Mouse (Mus musculus) fat pad, adult 2 months (tissue): Measurements from ENCODE around the gene Ddit4.
A peak's percentile ranks its signal among the peaks of the same experiment; 100 is the strongest.
"Not testable (repeated sequence)": the region's sequence is repeated elsewhere in the genome, so short reads cannot be mapped to it uniquely, and the experiment has no call there.

Source experiments
- DNase-seq: peaks from one replicate; pipeline ENCODE4 v3.0.0-alpha.2; 2011; ENCODE audit warnings: low read depth, low spot score; ENCODE audit errors: extremely low read depth

Gene Ddit4

GRCm38 (mm10) chr10:59951211-59952151, at the start of gene Ddit4:
Gene Ddit4 (minus strand): TSS chr10:59951834.
- DNase-seq, result no peak

GRCm38 (mm10) chr10:59999057-59999456, 47.4 kb upstream of the Ddit4 start:
- DNase-seq, result no peak

- no peak for DNase-seq
Observed at GRCm38 (mm10) chr10:59997591-59997990, 46.0 kb upstream of the Ddit4 start.

GRCm38 (mm10) chr10:59995889-59996288, 44.3 kb upstream of the Ddit4 start:
- DNase-seq, result no peak

- not testable (repeated sequence) for DNase-seq
Observed at GRCm38 (mm10) chr10:59993813-59994212, 42.2 kb upstream of the Ddit4 start.

- DNase-seq, result no peak
Observed at GRCm38 (mm10) chr10:59992024-59992423, 40.4 kb upstream of the Ddit4 start.

- DNase-seq, result no peak
Observed at GRCm38 (mm10) chr10:59991262-59991880, 39.7 kb upstream of the Ddit4 start.

- DNase-seq, result no peak
Observed at GRCm38 (mm10) chr10:59990393-59990792, 38.8 kb upstream of the Ddit4 start.

- DNase-seq, result no peak
Observed at GRCm38 (mm10) chr10:59988036-59988435, 36.4 kb upstream of the Ddit4 start.

GRCm38 (mm10) chr10:59982379-59982873, 30.8 kb upstream of the Ddit4 start:
- no peak for DNase-seq

GRCm38 (mm10) chr10:59981792-59982191, 30.2 kb upstream of the Ddit4 start:
- no peak for DNase-seq

- DNase-seq, result no peak
Observed at GRCm38 (mm10) chr10:59981336-59981735, 29.7 kb upstream of the Ddit4 start.

GRCm38 (mm10) chr10:59980815-59981244, 29.2 kb upstream of the Ddit4 start:
- no peak for DNase-seq

- DNase-seq, result no peak
Observed at GRCm38 (mm10) chr10:59978873-59979743, 27.5 kb upstream of the Ddit4 start.

GRCm38 (mm10) chr10:59978401-59978800, 26.8 kb upstream of the Ddit4 start:
- no peak for DNase-seq

- peak; percentile 62 for DNase-seq
Observed at GRCm38 (mm10) chr10:59977715-59978343, 26.2 kb upstream of the Ddit4 start.

GRCm38 (mm10) chr10:59977141-59977540, 25.5 kb upstream of the Ddit4 start:
- no peak for DNase-seq

GRCm38 (mm10) chr10:59974786-59975185, 23.2 kb upstream of the Ddit4 start:
- DNase-seq, result no peak

GRCm38 (mm10) chr10:59974191-59974664, 22.6 kb upstream of the Ddit4 start:
- DNase-seq, result no peak

GRCm38 (mm10) chr10:59973400-59973799, 21.8 kb upstream of the Ddit4 start:
- DNase-seq, result no peak
